Mouse (Mus musculus): Measurements from ENCODE around the gene Fam166b. TPM values are rescaled to one million over a fixed set of nuclear protein-coding genes. Genes with fewer than 3 reads are reported as not detected.

Fam166b gene
- polyA plus RNA-seq (2015; fragmentation: Nextera tagmentation; extraction: Ambion mirVana), result 1.6 and 2.3 TPM in 2 replicates

- Histone ChIP-seq H3K4me3 (ENCODE audit: low read depth, low read length) (no peak within 1 kb of the TSS), H3K36me3 (ENCODE audit: control insufficient read depth, insufficient read depth, low read length) (peaks cover 29% of the 10 kb centered on the region), H3K4me1 (ENCODE audit: control insufficient read depth, insufficient read depth, low read length) (peaks cover 7% of the 10 kb centered on the region; the same call in 1 of the 2 replicates), H3K4me2 (ENCODE audit: low read length) (0 out of 2 replicates have a peak within 1 kb of the TSS, but pooled peaks have one; percentile 9), H3K9me3 (replicated peaks; ENCODE audit: control insufficient read depth, low read length, poor library complexity, severe bottlenecking) (no peaks in the 10 kb centered on the region), H3K27me3 (ENCODE audit: control insufficient read depth, insufficient read depth, low read depth, low read length) (peaks cover 2% of the 10 kb centered on the region; the same call in 1 of the 2 replicates), H3K27ac (ENCODE audit: low read length) (no peak within 1 kb of the TSS), H3K9ac (ENCODE audit: low read depth, low read length) (peak within 1 kb of the TSS; percentile 45; the same call in 1 of the 2 replicates)
- WGBS, result 10% methylated on average over 10 of the region's 10 CpGs
- no peak for ATAC-seq
Observed at GRCm38 (mm10) chr4:43428946-43429345, at the start of gene Fam166b. Fam166b (minus strand) TSS chr4:43429134.

- H3K4me2 ChIP-seq (ENCODE audit: low read length), result peak overlapping the region; percentile 60
- no peak overlapping the region for H3K27ac ChIP-seq (ENCODE audit: low read length)
Observed at GRCm38 (mm10) chr4:43478534-43478858, 49.6 kb upstream of the Fam166b start.

GRCm38 (mm10) chr4:43477857-43478533 is 49.1 kb upstream of the Fam166b start:
- WGBS, result 17% methylated on average over 11 of the region's 11 CpGs
- Histone ChIP-seq H3K27ac (ENCODE audit: low read length) (no peak overlapping the region), H3K4me3 (ENCODE audit: low read depth, low read length) (peak overlapping the region; percentile 34)

More at GRCm38 (mm10) chr4:43478534-43478858, 49.6 kb upstream of the Fam166b start:
- 48% methylated on average over 8 of the region's 8 CpGs for WGBS
- Histone ChIP-seq H3K9ac (ENCODE audit: low read depth, low read length) (peak overlapping the region; percentile 59), H3K9me3 (replicated peaks; ENCODE audit: control insufficient read depth, low read length, poor library complexity, severe bottlenecking) (no peaks in the 10 kb centered on the region), H3K4me1 (ENCODE audit: control insufficient read depth, insufficient read depth, low read length) (0 out of 2 replicates have a peak, but pooled peaks cover 2% of the 10 kb centered on the region), H3K4me3 (ENCODE audit: low read depth, low read length) (peak overlapping the region; percentile 34), H3K36me3 (ENCODE audit: control insufficient read depth, insufficient read depth, low read length) (no peaks in the 10 kb centered on the region), H3K27me3 (ENCODE audit: control insufficient read depth, insufficient read depth, low read depth, low read length) (no peaks in the 10 kb centered on the region)
- peak; percentile 67; the same call in 1 of the 2 replicates for ATAC-seq

GRCm38 (mm10) chr4:43476604-43477003 is 47.7 kb upstream of the Fam166b start:
- no peak overlapping the region for H3K4me2 ChIP-seq (ENCODE audit: low read length)
- no peak overlapping the region for H3K9ac ChIP-seq (ENCODE audit: low read depth, low read length)
- no peak overlapping the region for H3K4me3 ChIP-seq (ENCODE audit: low read depth, low read length)
- no peaks in the 10 kb centered on the region for H3K9me3 ChIP-seq (replicated peaks; ENCODE audit: control insufficient read depth, low read length, poor library complexity, severe bottlenecking)
- H3K27me3 ChIP-seq (ENCODE audit: control insufficient read depth, insufficient read depth, low read depth, low read length), result no peaks in the 10 kb centered on the region
- 93% methylated on average over 5 of the region's 6 CpGs for WGBS
- no peaks in the 10 kb centered on the region for H3K36me3 ChIP-seq (ENCODE audit: control insufficient read depth, insufficient read depth, low read length)
- no peak overlapping the region for H3K27ac ChIP-seq (ENCODE audit: low read length)
- 0 out of 2 replicates have a peak, but pooled peaks cover 2% of the 10 kb centered on the region for H3K4me1 ChIP-seq (ENCODE audit: control insufficient read depth, insufficient read depth, low read length)
- no peak for ATAC-seq

More at GRCm38 (mm10) chr4:43477857-43478533, 49.1 kb upstream of the Fam166b start:
- H3K4me1 ChIP-seq (ENCODE audit: control insufficient read depth, insufficient read depth, low read length), result 0 out of 2 replicates have a peak, but pooled peaks cover 2% of the 10 kb centered on the region
- H3K9me3 ChIP-seq (replicated peaks; ENCODE audit: control insufficient read depth, low read length, poor library complexity, severe bottlenecking), result no peaks in the 10 kb centered on the region
- H3K4me2 ChIP-seq (ENCODE audit: low read length), result peak overlapping the region; percentile 60
- ATAC-seq, result peak; percentile 97
- H3K36me3 ChIP-seq (ENCODE audit: control insufficient read depth, insufficient read depth, low read length), result no peaks in the 10 kb centered on the region
- H3K27me3 ChIP-seq (ENCODE audit: control insufficient read depth, insufficient read depth, low read depth, low read length), result no peaks in the 10 kb centered on the region
- peak overlapping the region; percentile 59 for H3K9ac ChIP-seq (ENCODE audit: low read depth, low read length)

GRCm38 (mm10) chr4:43473636-43474035 is 44.7 kb upstream of the Fam166b start:
- no peak overlapping the region for H3K27ac ChIP-seq (ENCODE audit: low read length)
- no peaks in the 10 kb centered on the region for H3K36me3 ChIP-seq (ENCODE audit: control insufficient read depth, insufficient read depth, low read length)
- no peak for ATAC-seq
- no peak overlapping the region for H3K9ac ChIP-seq (ENCODE audit: low read depth, low read length)
- no peaks in the 10 kb centered on the region for H3K27me3 ChIP-seq (ENCODE audit: control insufficient read depth, insufficient read depth, low read depth, low read length)
- H3K4me1 ChIP-seq (ENCODE audit: control insufficient read depth, insufficient read depth, low read length), result 0 out of 2 replicates have a peak, but pooled peaks cover 2% of the 10 kb centered on the region
- no peaks in the 10 kb centered on the region for H3K9me3 ChIP-seq (replicated peaks; ENCODE audit: control insufficient read depth, low read length, poor library complexity, severe bottlenecking)
- no peak overlapping the region for H3K4me3 ChIP-seq (ENCODE audit: low read depth, low read length)
- no peak overlapping the region for H3K4me2 ChIP-seq (ENCODE audit: low read length)
- WGBS, result 74% methylated on average over 1 of the region's 1 CpGs

- no peaks in the 10 kb centered on the region for H3K27me3 ChIP-seq (ENCODE audit: control insufficient read depth, insufficient read depth, low read depth, low read length)
- 95% methylated on average over 10 of the region's 10 CpGs for WGBS
Observed at GRCm38 (mm10) chr4:43470301-43470700, 41.4 kb upstream of the Fam166b start.

GRCm38 (mm10) chr4:43466872-43467271 is 37.9 kb upstream of the Fam166b start:
- H3K27me3 ChIP-seq (ENCODE audit: control insufficient read depth, insufficient read depth, low read depth, low read length), result no peaks in the 10 kb centered on the region
- no peak overlapping the region for H3K4me2 ChIP-seq (ENCODE audit: low read length)
- no peak overlapping the region for H3K4me3 ChIP-seq (ENCODE audit: low read depth, low read length)
- no peaks in the 10 kb centered on the region for H3K9me3 ChIP-seq (replicated peaks; ENCODE audit: control insufficient read depth, low read length, poor library complexity, severe bottlenecking)
- WGBS, result 91% methylated on average over 7 of the region's 7 CpGs
- ATAC-seq, result no peak
- no peak overlapping the region for H3K27ac ChIP-seq (ENCODE audit: low read length)
- no peaks in the 10 kb centered on the region for H3K4me1 ChIP-seq (ENCODE audit: control insufficient read depth, insufficient read depth, low read length)
- H3K36me3 ChIP-seq (ENCODE audit: control insufficient read depth, insufficient read depth, low read length), result no peaks in the 10 kb centered on the region
- no peak overlapping the region for H3K9ac ChIP-seq (ENCODE audit: low read depth, low read length)

More at GRCm38 (mm10) chr4:43470301-43470700, 41.4 kb upstream of the Fam166b start:
- H3K4me2 ChIP-seq (ENCODE audit: low read length), result no peak overlapping the region
- no peak for ATAC-seq
- H3K27ac ChIP-seq (ENCODE audit: low read length), result no peak overlapping the region
- no peak overlapping the region for H3K4me3 ChIP-seq (ENCODE audit: low read depth, low read length)
- no peak overlapping the region for H3K9ac ChIP-seq (ENCODE audit: low read depth, low read length)
- H3K36me3 ChIP-seq (ENCODE audit: control insufficient read depth, insufficient read depth, low read length), result no peaks in the 10 kb centered on the region
- no peaks in the 10 kb centered on the region for H3K4me1 ChIP-seq (ENCODE audit: control insufficient read depth, insufficient read depth, low read length)
- H3K9me3 ChIP-seq (replicated peaks; ENCODE audit: control insufficient read depth, low read length, poor library complexity, severe bottlenecking), result no peaks in the 10 kb centered on the region

GRCm38 (mm10) chr4:43465935-43466334 is 37.0 kb upstream of the Fam166b start:
- 90% methylated on average over 6 of the region's 6 CpGs for WGBS
- Histone ChIP-seq H3K4me1 (ENCODE audit: control insufficient read depth, insufficient read depth, low read length) (no peaks in the 10 kb centered on the region), H3K9ac (ENCODE audit: low read depth, low read length) (no peak overlapping the region), H3K4me3 (ENCODE audit: low read depth, low read length) (no peak overlapping the region), H3K9me3 (replicated peaks; ENCODE audit: control insufficient read depth, low read length, poor library complexity, severe bottlenecking) (no peaks in the 10 kb centered on the region), H3K4me2 (ENCODE audit: low read length) (no peak overlapping the region), H3K27ac (ENCODE audit: low read length) (no peak overlapping the region), H3K36me3 (ENCODE audit: control insufficient read depth, insufficient read depth, low read length) (no peaks in the 10 kb centered on the region), H3K27me3 (ENCODE audit: control insufficient read depth, insufficient read depth, low read depth, low read length) (no peaks in the 10 kb centered on the region)
- ATAC-seq, result no peak

- Histone ChIP-seq H3K9ac (ENCODE audit: low read depth, low read length) (no peak overlapping the region), H3K4me1 (ENCODE audit: control insufficient read depth, insufficient read depth, low read length) (no peaks in the 10 kb centered on the region), H3K27ac (ENCODE audit: low read length) (no peak overlapping the region), H3K36me3 (ENCODE audit: control insufficient read depth, insufficient read depth, low read length) (no peaks in the 10 kb centered on the region), H3K27me3 (ENCODE audit: control insufficient read depth, insufficient read depth, low read depth, low read length) (no peaks in the 10 kb centered on the region), H3K9me3 (replicated peaks; ENCODE audit: control insufficient read depth, low read length, poor library complexity, severe bottlenecking) (no peaks in the 10 kb centered on the region), H3K4me2 (ENCODE audit: low read length) (no peak overlapping the region), H3K4me3 (ENCODE audit: low read depth, low read length) (no peak overlapping the region)
- WGBS, result 91% methylated on average over 5 of the region's 5 CpGs
- no peak for ATAC-seq
Observed at GRCm38 (mm10) chr4:43463102-43463501, 34.2 kb upstream of the Fam166b start.

Data from midbrain, embryonic 16.5 days (tissue).